Mouse (Mus musculus) gastrocnemius, postnatal 4 days (tissue): Measurements from ENCODE around the gene Rin2. TPM values are rescaled to one million over a fixed set of nuclear protein-coding genes. Genes with fewer than 3 reads are reported as not detected.
A peak's percentile ranks its signal among the peaks of the same experiment; 100 is the strongest.
"Not testable (repeated sequence)": the region's sequence is repeated elsewhere in the genome, so short reads cannot be mapped to it uniquely, and the experiment has no call there.

Experiments
- DNase-seq, 2 experiments: peaks; one replicate each; pipeline ENCODE4 v3.0.0; 2021 to 2022; ENCODE audit warnings: low spot score in 2 of 2, mixed read lengths in 2 of 2
- total RNA-seq, 2 experiments: library from RNA; stranded (reverse); gene quantifications; 2 replicates each; pipeline ENCODE4 v1.2.3; 2021

Gene Rin2
- total RNA-seq, 2 experiments from 2014 or later = 25.4 to 25.5 TPM

GRCm38 (mm10) chr2:145683536-145683935 lies 8.5 kb downstream of the Rin2 start:
- DNase-seq = peak in 1 of 2 experiments; percentile 44

GRCm38 (mm10) chr2:145684151-145684550 lies 9.1 kb downstream of the Rin2 start:
- DNase-seq = no peak

- DNase-seq = no peak
These were observed 9.9 kb downstream of the Rin2 start for GRCm38 (mm10) chr2:145684891-145685290.

- DNase-seq = no peak
These were observed 11.0 kb downstream of the Rin2 start for GRCm38 (mm10) chr2:145686017-145686416.

- no peak for DNase-seq
These were observed 16.5 kb downstream of the Rin2 start for GRCm38 (mm10) chr2:145691367-145692009.

GRCm38 (mm10) chr2:145697160-145697559 lies 22.1 kb downstream of the Rin2 start:
- no peak for DNase-seq

- DNase-seq = peak in 1 of 2 experiments; percentile 44
These were observed 24.5 kb downstream of the Rin2 start for GRCm38 (mm10) chr2:145699414-145700071.

GRCm38 (mm10) chr2:145700237-145700985 lies 25.4 kb downstream of the Rin2 start:
- DNase-seq = no peak

GRCm38 (mm10) chr2:145701605-145702335 lies 26.8 kb downstream of the Rin2 start:
- no peak for DNase-seq

- DNase-seq = no peak
These were observed 29.7 kb downstream of the Rin2 start for GRCm38 (mm10) chr2:145704738-145705137.

GRCm38 (mm10) chr2:145709727-145710389 lies 34.8 kb downstream of the Rin2 start:
- no peak for DNase-seq

- no peak for DNase-seq
These were observed 36.5 kb downstream of the Rin2 start for GRCm38 (mm10) chr2:145711512-145711911.

GRCm38 (mm10) chr2:145712026-145712425 lies 37.0 kb downstream of the Rin2 start:
- no peak for DNase-seq

GRCm38 (mm10) chr2:145717539-145717938 lies 42.5 kb downstream of the Rin2 start:
- no peak for DNase-seq

GRCm38 (mm10) chr2:145718624-145719183 lies 43.7 kb downstream of the Rin2 start:
- no peak for DNase-seq

GRCm38 (mm10) chr2:145720157-145720556 lies 45.1 kb downstream of the Rin2 start:
- DNase-seq = no peak

- no peak for DNase-seq
These were observed 45.7 kb downstream of the Rin2 start for GRCm38 (mm10) chr2:145720743-145721142.

GRCm38 (mm10) chr2:145722304-145722703 lies 47.3 kb downstream of the Rin2 start:
- DNase-seq = not testable (repeated sequence)

- DNase-seq = no peak
These were observed 49.3 kb downstream of the Rin2 start for GRCm38 (mm10) chr2:145724288-145724687.

GRCm38 (mm10) chr2:145729414-145729813 lies 54.4 kb downstream of the Rin2 start:
- no peak for DNase-seq
